Mouse (Mus musculus) liver, embryonic 15.5 days (tissue): ENCODE results near the gene Igf2bp1. TPM values are rescaled to one million over a fixed set of nuclear protein-coding genes. Genes with fewer than 3 reads are reported as not detected.
"Not testable (repeated sequence)": the region's sequence is repeated elsewhere in the genome, so short reads cannot be mapped to it uniquely, and the experiment has no call there.

Source experiments
- ATAC-seq: fragments of 200-750 bp; cut with Nextera tagmentation; 2 replicates; pipeline ENCODE4 v1.8.0; 2017; ENCODE audit warnings: moderate number of reproducible peaks, mild to moderate bottlenecking, moderate library complexity; ENCODE audit not compliant: insufficient read depth
- H3K27ac ChIP-seq: fragments of 300-500 bp; sonication (generic); replicated peaks from 2 replicates; pipeline ENCODE4 v1.5.1; 2015; ENCODE audit warnings: mild to moderate bottlenecking, inconsistent platforms
- H3K27me3 ChIP-seq: fragments of 300-500 bp; sonication (generic); 2 replicates; pipeline ENCODE4 v1.6.1; 2015; ENCODE audit warnings: mild to moderate bottlenecking, inconsistent platforms
- H3K36me3 ChIP-seq: fragments of 300-500 bp; sonication (generic); replicated peaks from 2 replicates; pipeline ENCODE4 v1.6.1; 2015; ENCODE audit warnings: moderate library complexity, mild to moderate bottlenecking, inconsistent platforms
- H3K4me1 ChIP-seq: fragments of 300-500 bp; sonication (generic); replicated peaks from 2 replicates; pipeline ENCODE4 v1.6.1; 2015; ENCODE audit warnings: inconsistent platforms
- H3K4me2 ChIP-seq: fragments of 300-500 bp; sonication (generic); 2 replicates; pipeline ENCODE4 v1.6.1; 2015; ENCODE audit warnings: moderate library complexity, mild to moderate bottlenecking, inconsistent platforms
- H3K4me3 ChIP-seq: fragments of 300-500 bp; sonication (generic); replicated peaks from 2 replicates; pipeline ENCODE4 v1.5.1; 2015; ENCODE audit warnings: mild to moderate bottlenecking, inconsistent platforms
- H3K9ac ChIP-seq: fragments of 300-500 bp; sonication (generic); 2 replicates; pipeline ENCODE4 v1.6.1; 2015; ENCODE audit warnings: moderate library complexity, mild to moderate bottlenecking, inconsistent platforms
- H3K9me3 ChIP-seq: fragments of 300-500 bp; sonication (generic); replicated peaks from 2 replicates; pipeline ENCODE4 v1.6.1; 2016; ENCODE audit warnings: inconsistent platforms
- WGBS: fragments of 180-500 bp; shearing (Covaris S2); methylation state at CpG from one replicate; pipeline ENCODE4 v1.1.7; 2015; ENCODE audit warnings: mixed read lengths; ENCODE audit not compliant: insufficient replicate concordance; 5-methylcytosine and 5-hydroxymethylcytosine counted together
- microRNA-seq: library from miRNA; unstranded; fragments of <30 nt; microRNA quantifications from one replicate; pipeline ENCODE4, GENCODE M21; 2016
- polyA plus RNA-seq: library from polyadenylated mRNA; unstranded; fragments of >200 nt; fragmentation: Nextera tagmentation; extraction: Ambion mirVana; gene quantifications from 2 replicates; pipeline ENCODE4 v1.2.1, GENCODE M21; 2015

Gene Igf2bp1
- polyA plus RNA-seq, 1 experiment from 2014 or later, result 11.9 TPM

- WGBS, result 5% methylated on average over 4 of the region's 6 CpGs
- H3K27ac ChIP-seq, H3K4me3 ChIP-seq, H3K4me2 ChIP-seq, H3K9me3 ChIP-seq, H3K4me1 ChIP-seq, H3K36me3 ChIP-seq, ATAC-seq, H3K9ac ChIP-seq: not testable (repeated sequence)
- H3K27me3 ChIP-seq, result peaks cover 29% of the 10 kb centered on the region
Measured at GRCm38 (mm10) chr11:95923477-95923876, 82.3 kb downstream of the Igf2bp1 start.

GRCm38 (mm10) chr11:95921991-95922621, 83.6 kb downstream of the Igf2bp1 start:
- H3K9ac ChIP-seq, result no peak overlapping the region
- H3K4me1 ChIP-seq, result no peaks in the 10 kb centered on the region
- H3K36me3 ChIP-seq, result no peaks in the 10 kb centered on the region
- H3K27ac ChIP-seq, result no peak overlapping the region
- 0 out of 2 replicates have a peak, but pooled peaks cover 4% of the 10 kb centered on the region for H3K9me3 ChIP-seq
- no peak for ATAC-seq
- no peak overlapping the region for H3K4me3 ChIP-seq
- H3K27me3 ChIP-seq, result peaks cover 43% of the 10 kb centered on the region
- no peak overlapping the region for H3K4me2 ChIP-seq
- WGBS, result 58% methylated on average over 12 of the region's 12 CpGs

- H3K27ac ChIP-seq, result no peak overlapping the region
- no peaks in the 10 kb centered on the region for H3K9me3 ChIP-seq
- H3K4me2 ChIP-seq, result no peak overlapping the region
- H3K4me3 ChIP-seq, result no peak overlapping the region
- no peaks in the 10 kb centered on the region for H3K36me3 ChIP-seq
- peaks cover 12% of the 10 kb centered on the region for H3K4me1 ChIP-seq
- H3K27me3 ChIP-seq, result peaks cover 90% of the 10 kb centered on the region
- no peak for ATAC-seq
- WGBS, result 2% methylated on average over 5 of the region's 5 CpGs
- no peak overlapping the region for H3K9ac ChIP-seq
Measured at GRCm38 (mm10) chr11:95916426-95916825, 89.3 kb downstream of the Igf2bp1 start.

- 2% methylated on average over 28 of the region's 28 CpGs for WGBS
- H3K36me3 ChIP-seq, result no peaks in the 10 kb centered on the region
- peak overlapping the region; percentile 37 for H3K4me2 ChIP-seq
- no peak overlapping the region for H3K27ac ChIP-seq
- H3K9ac ChIP-seq, result no peak overlapping the region
- peaks cover 89% of the 10 kb centered on the region for H3K27me3 ChIP-seq
- ATAC-seq, result no peak
- H3K4me1 ChIP-seq, result peaks cover 13% of the 10 kb centered on the region
- no peaks in the 10 kb centered on the region for H3K9me3 ChIP-seq
- H3K4me3 ChIP-seq, result 0 out of 2 replicates have a peak overlapping the region, but pooled peaks have one; percentile 23
Measured at GRCm38 (mm10) chr11:95915006-95915710, 90.6 kb downstream of the Igf2bp1 start.

GRCm38 (mm10) chr11:95914571-95914991, 91.2 kb downstream of the Igf2bp1 start, which contains the start of gene B4galnt2:
B4galnt2 (minus strand) TSS chr11:95914891.
- peaks cover 87% of the 10 kb centered on the region for H3K27me3 ChIP-seq
- H3K4me2 ChIP-seq, result peak within 1 kb of the TSS; percentile 37
- peaks cover 13% of the 10 kb centered on the region for H3K4me1 ChIP-seq
- peak within 1 kb of the TSS; percentile 23 for H3K4me3 ChIP-seq
- H3K36me3 ChIP-seq, result no peaks in the 10 kb centered on the region
- H3K27ac ChIP-seq, result no peak within 1 kb of the TSS
- H3K9ac ChIP-seq, result no peak within 1 kb of the TSS
- WGBS, result under 1% methylated on average over 35 of the region's 35 CpGs
- no peak for ATAC-seq
- H3K9me3 ChIP-seq, result no peaks in the 10 kb centered on the region

- no peak overlapping the region for H3K9ac ChIP-seq
- H3K27me3 ChIP-seq, result peaks cover 87% of the 10 kb centered on the region
- 0 out of 2 replicates have a peak overlapping the region, but pooled peaks have one; percentile 37 for H3K4me2 ChIP-seq
- H3K36me3 ChIP-seq, result no peaks in the 10 kb centered on the region
- peaks cover 13% of the 10 kb centered on the region for H3K4me1 ChIP-seq
- H3K27ac ChIP-seq, result no peak overlapping the region
- WGBS, result 3% methylated on average over 14 of the region's 14 CpGs
- H3K4me3 ChIP-seq, result peak overlapping the region; percentile 23; the same call in 1 of the 2 replicates
- H3K9me3 ChIP-seq, result no peaks in the 10 kb centered on the region
- no peak for ATAC-seq
Measured at GRCm38 (mm10) chr11:95913959-95914566, 91.7 kb downstream of the Igf2bp1 start.

- Histone ChIP-seq H3K4me3 (no peak overlapping the region), H3K9ac (no peak overlapping the region), H3K36me3 (no peaks in the 10 kb centered on the region), H3K27ac (no peak overlapping the region), H3K9me3 (no peaks in the 10 kb centered on the region), H3K4me1 (peaks cover 13% of the 10 kb centered on the region), H3K27me3 (peaks cover 69% of the 10 kb centered on the region), H3K4me2 (no peak overlapping the region)
- no peak for ATAC-seq
- 12% methylated on average over 7 of the region's 7 CpGs for WGBS
Measured at GRCm38 (mm10) chr11:95911579-95911978, 94.2 kb downstream of the Igf2bp1 start.

- Histone ChIP-seq H3K27ac (no peak overlapping the region), H3K27me3 (peaks cover 32% of the 10 kb centered on the region), H3K4me2 (no peak overlapping the region), H3K9ac (no peak overlapping the region), H3K36me3 (no peaks in the 10 kb centered on the region), H3K4me3 (no peak overlapping the region), H3K4me1 (peaks cover 3% of the 10 kb centered on the region; the same call in 1 of the 2 replicates), H3K9me3 (no peaks in the 10 kb centered on the region)
- WGBS, result 31% methylated on average over 5 of the region's 5 CpGs
- no peak for ATAC-seq
Measured at GRCm38 (mm10) chr11:95907805-95908524, 97.8 kb downstream of the Igf2bp1 start.

Small RNAs within 50 kb of the gene (microRNA-seq; reads per million reads assigned to microRNA genes)
- 0.76 reads per million for gene Mir3063

Other genes with a start within 250 kb of the Igf2bp1 start
- 6.4 and 7.1 TPM in 2 replicates for gene Phospho1, start 181.4 kb downstream of the Igf2bp1 start, polyA plus RNA-seq
- 20.1 and 22.1 TPM in 2 replicates for gene Gngt2, start 168.7 kb downstream of the Igf2bp1 start, polyA plus RNA-seq
- gene Abi3, start 163.5 kb downstream of the Igf2bp1 start, polyA plus RNA-seq, result 6.9 and 7.0 TPM in 2 replicates
- 0.17 and 0.20 TPM in 2 replicates for gene B4galnt2, start 91.0 kb downstream of the Igf2bp1 start, polyA plus RNA-seq
- gene Gip, start 18.6 kb upstream of the Igf2bp1 start, polyA plus RNA-seq, result not detected in 2 replicates
- 61.1 and 64.2 TPM in 2 replicates for gene Snf8, start 28.9 kb upstream of the Igf2bp1 start, polyA plus RNA-seq
- 14.4 and 16.5 TPM in 2 replicates for gene Ube2z, start 59.4 kb upstream of the Igf2bp1 start, polyA plus RNA-seq
- gene Atp5g1, start 69.7 kb upstream of the Igf2bp1 start, polyA plus RNA-seq, result 466 and 500 TPM in 2 replicates
- not detected in 2 replicates for gene Calcoco2, start 106.0 kb upstream of the Igf2bp1 start, polyA plus RNA-seq
- not detected in 2 replicates for gene Ttll6, start 127.8 kb upstream of the Igf2bp1 start, polyA plus RNA-seq
- not detected in 2 replicates for gene Hoxb13, start 188.4 kb upstream of the Igf2bp1 start, polyA plus RNA-seq